Mouse (Mus musculus): ENCODE measurements around the gene Gja5.

Gja5 gene

DNA sequence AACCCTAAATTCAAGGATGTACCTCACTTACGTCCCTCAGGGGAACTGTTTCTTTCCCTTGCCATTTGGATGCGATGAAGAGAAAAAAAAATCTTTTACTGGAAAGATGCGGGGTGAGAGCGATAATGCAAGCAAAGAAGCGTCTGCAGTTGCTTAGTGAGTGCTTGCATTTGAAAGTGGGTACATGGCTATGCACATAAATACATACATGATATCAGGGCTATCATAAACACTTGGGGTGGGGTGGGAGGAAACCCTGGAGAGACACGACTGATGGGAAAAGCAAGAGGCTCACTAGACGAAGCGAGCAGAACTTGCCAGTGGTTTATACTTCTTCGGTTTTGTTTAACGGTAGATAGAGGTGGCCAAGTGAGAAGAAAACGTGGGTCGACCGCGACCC is at the start of gene Gja5:
Gene Gja5, plus strand, starts transcription at position 301 of the 400 bp plus-strand sequence.
- DNase-seq: peak in 1 of 2 experiments; percentile 4

DNA sequence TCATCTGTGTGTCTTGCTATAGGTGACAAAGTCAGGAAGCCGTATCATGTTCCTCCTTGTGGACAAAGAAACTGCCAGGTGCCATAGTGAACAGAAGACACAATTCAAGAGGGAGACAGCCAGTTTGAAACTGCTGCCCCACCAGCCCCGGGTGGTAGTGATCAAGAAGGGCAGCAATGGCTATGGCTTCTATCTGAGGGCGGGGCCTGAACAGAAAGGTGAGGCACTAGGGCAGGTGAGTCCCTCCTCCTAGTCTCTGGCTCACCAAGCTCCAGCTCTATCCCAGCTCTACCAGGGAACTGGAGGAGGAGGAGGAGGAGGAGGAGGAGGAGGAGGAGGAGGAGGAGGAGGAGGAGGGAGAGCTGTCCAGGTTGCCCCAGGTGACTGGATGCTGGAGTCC is 48.7 kb upstream of the Gja5 start:
- DNase-seq: no peak

DNA sequence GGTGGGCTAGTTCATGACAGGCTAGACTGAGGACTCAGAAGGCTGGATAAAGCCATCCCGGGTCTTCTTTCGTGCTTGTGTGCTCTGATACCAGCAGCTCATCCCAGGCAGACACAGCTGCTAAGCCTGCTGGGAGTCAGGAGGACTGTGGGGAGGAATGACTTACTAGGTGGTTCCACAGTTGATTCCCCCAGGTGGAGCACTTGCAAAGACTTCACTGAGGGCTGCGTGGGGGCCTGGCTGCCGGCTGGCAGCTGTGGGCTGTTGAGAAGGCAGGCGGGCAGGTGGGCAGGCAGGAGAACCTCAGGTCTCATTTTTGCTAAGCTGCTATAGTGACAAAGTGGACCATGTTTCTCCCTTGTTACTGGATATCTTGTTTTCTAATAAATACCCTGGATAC is 44.0 kb upstream of the Gja5 start:
- DNase-seq: no peak

DNA sequence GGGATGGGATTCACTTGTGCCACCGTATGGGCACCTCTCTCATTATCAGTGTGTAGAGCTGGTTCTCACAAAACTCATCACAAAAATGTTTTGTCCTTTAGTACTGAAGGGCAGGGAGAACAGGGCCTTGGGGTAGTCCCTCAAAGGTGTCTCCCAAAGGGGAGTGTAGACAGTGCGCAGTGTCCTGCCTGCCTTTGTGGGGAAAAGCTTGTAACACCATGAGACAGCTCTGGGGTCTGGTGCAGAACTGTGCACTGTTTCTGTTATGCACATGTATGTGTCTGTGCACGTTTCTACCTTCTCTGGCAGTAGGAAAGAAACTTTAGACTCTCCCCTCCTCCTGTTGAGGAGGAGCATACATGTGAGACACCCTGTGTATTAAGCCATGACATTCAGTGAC is 36.6 kb upstream of the Gja5 start:
- DNase-seq: no peak

DNA sequence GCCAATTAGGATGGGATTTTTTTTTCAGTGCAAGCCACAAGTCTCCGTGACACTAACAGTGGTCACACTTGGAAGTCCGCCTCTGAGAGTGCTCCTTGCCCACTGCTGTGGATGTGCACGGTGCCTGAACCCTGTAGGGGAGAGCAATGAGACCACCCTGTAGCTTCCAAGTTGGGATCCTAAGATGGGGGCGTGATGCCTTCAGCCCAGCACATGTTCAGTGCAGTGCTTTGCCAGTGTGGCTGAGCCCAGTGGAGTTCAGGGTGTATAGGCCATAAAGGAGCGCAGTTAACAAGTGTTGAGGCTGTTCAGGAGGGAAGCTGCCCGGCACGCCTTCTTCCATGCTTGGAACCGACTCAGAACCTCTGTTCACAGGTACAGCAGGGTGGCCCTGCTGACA is 35.9 kb upstream of the Gja5 start:
- no peak for DNase-seq

DNA sequence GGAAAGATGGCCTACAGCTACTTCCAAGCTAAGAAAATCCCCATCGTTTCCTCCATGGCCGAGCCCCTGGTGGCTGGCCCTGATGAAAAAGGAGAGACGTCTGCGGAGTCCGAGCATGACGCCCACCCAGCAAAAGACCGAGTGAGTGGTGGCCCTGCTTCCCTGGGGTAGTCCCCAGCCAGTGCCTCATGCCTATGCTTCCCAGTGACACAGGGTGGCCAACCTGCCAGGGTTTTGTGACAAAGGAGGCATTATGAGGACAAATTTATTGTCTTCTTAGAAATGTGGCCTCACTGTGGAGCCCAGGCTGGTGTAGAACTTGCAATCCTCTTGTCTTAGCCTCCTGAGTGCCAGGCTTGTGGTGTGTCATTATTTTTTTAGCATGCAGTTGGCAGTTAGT is 35.4 kb upstream of the Gja5 start:
- DNase-seq: no peak

DNA sequence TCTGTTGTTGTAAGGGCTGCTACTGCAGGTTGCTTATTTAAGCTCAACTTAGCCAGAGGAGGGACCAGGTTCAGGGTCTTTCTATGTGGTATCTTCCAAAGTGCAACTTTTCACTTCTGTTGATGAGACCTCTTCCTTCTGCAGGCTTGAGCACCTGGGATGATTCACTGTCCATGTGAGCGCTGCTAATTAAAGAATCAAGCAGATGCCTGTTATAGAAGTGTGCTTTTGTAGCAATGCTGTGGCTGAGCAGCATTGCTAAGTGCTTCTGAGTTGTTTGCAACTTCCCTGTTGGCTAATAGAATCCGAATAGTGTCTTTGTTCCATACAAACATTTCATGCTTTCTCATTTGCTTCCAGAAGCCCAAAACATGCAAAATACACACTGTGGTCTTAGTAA is 34.2 kb upstream of the Gja5 start:
- no peak for DNase-seq

DNA sequence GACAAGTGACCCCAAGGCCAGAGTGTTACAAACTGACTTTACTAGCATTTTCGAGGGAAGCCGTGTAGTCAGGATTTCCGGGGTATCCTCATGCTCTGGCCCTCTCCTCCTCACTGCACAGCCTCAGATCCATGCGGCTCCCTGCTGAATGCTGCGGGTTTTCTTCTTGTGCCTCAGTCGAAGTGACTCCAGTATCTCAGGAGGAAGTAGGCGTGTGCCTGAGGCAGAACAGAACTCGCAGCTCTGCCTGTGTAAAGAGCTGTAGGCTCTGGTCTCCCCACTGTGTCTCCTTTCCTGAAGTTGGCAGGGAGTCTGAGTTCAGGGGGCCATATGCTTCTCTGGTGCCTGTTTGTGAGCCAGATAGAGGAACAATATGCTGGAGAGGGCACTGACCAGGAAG is 33.4 kb upstream of the Gja5 start:
- DNase-seq: no peak

DNA sequence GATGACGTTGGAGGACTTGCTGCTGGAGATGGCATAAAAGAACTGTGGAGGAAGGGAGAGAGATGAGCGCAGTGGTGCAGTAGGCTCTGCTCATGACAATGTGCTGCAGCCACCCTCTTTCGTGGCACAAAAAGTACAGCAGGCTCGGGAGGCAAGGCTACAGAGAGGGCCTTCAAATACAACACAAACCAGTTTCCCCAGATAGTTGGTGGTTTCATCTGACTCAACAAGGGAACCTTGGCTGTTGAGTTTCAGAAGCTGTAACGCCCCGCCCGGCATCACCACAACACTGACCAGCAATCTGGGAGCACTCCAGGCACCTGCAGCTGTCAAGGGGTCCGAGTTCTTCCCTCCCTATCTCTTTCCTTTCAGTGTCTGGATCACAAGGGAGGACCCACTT is 32.0 kb upstream of the Gja5 start:
- DNase-seq: no peak

DNA sequence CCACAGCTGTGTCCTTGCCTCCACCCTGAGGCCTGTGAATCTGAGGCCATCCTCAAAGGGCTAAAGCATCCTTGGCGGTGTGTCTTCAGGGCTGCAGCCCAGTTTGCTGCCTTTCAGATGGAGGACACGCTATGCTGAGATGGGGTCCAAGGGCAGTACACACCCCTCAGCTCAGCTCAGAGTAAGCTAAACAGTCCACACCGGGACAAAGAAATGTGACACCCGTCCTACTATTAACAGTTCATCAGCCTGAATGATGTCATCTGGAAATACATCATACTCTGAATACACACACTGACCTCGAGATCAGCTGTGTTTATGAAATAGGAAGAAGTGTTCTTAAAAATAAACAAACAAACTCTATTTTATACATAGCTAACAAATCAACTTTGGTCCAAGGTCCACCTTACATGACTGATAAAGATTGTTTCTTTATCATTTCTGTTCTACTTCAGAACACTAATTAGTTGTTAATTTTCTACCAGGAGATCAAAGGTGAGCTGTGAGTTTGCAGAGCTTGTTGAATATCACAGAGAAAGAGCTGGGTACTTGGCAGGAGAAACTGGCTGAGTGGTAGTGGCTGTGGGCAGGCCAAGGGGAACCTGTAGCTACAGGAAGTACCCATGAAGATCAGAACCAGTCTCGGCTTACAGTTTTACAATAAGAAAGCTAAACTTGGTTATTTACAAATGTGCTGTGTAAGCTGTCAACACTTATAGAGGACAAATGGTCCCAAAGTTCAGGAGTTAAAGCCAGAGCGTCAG is 29.5 kb upstream of the Gja5 start:
- DNase-seq: no peak

DNA sequence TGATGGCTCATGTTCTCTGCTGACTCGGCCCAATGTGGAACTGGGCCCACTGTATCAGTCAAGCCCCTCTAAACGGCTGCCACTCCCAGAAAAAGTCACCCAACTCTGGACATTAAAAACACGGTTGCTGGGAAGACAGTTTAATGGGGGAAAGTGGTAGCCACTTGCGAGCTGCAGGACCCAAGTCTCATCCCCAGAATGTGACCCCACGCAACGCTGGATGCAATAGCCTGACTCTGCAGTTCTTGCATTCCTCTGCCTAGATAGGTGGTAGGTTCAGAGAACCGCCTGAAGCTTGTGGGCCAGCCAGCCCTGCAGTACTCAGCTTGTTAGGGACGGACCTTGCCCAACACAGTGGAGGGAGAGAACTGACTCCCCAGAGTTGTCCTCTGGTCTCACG is 25.0 kb upstream of the Gja5 start:
- DNase-seq: no peak

DNA sequence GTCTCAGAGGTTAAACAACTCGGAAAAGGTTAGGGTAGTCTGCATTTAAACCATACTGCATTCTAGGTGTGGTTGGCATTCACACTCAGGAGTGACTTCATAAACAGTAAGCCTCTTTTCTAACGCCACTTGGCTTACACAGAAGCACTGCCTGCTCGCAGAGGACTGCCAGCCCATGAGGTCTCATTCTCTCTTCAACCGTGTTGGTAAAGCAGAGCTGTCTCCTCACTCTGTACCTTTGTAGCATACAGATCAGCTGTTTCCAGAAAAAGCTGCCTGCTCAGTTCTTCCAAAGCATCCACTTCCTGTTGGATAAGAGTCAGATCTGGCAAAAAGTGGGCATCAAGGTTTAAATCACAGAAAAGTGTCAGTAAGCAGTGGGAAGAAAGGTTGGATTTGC is 24.1 kb upstream of the Gja5 start:
- no peak for DNase-seq

DNA sequence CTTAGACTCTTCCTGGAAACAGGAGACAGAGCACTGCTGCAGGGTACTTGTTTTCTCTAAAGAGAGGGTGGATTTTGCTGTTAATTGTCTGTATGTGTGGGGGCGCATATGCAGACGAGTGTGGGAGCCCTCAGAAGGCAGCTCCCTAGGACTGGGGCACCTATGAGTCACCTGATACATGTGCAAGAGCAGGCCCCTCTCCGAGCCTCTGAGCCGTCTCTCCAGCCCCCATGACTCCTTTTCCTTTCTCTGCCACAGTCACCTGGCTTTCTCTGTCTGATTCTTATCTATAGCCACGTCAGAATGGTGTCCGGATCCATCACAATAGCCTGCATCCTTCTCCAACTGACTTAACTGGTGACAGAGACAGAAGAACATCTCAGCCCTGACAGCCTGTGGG is 22.9 kb upstream of the Gja5 start:
- no peak for DNase-seq

DNA sequence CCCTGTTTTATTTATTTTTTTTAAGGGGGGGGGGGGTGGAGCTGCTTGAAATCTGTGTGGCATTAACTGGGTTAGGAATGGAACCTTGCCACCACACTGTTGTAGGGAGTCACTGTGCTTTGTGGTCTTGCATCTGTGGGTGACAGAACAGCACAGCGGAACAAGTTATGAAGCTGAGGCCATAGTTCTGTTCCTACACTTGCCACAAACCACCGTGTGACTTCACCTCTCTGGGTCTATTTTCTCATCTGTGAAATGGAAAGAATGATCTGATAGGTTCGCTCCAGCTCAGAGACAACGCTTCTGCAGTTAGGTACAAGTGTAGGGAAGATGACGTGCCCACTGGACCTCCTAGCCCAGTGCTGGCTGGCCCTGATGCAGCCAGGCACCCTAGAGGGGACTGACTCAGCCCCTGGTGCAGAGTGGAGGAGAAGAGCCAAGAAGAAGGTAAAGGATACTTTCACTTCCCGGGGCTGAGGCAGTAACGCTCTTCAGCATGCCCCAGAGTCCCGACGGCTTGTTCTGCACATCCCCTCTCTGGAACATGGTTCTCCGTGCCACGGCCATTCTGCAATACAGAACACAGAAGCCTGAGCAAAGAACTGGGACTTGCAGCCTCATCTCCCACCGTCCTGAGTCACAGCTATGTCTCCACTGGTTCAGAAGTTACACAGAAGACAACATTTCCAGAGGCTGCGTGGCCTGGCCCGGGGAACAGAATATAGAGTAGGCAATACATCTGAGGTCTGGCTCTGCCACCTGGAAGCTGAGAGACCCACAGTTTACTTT is 22.2 kb upstream of the Gja5 start:
- no peak for DNase-seq

DNA sequence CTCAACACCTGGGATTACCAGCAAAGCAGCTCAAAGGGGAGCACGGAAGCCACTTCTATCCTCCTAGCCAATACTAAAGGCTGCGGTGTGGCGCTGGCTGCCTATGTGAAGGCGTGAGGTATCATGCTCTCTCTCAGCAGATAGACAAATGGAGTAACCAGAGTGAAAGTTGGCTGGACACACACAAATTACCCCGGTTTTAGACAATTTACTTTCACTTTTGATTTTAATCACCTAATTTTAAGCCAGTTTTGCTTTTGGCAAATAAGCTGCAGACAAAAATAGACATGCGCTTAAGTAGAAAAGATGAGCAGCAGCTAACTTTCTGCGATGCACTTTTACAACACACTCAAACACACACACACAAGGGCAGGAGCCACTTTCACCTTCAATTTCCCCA is 20.8 kb upstream of the Gja5 start:
- no peak for DNase-seq

DNA sequence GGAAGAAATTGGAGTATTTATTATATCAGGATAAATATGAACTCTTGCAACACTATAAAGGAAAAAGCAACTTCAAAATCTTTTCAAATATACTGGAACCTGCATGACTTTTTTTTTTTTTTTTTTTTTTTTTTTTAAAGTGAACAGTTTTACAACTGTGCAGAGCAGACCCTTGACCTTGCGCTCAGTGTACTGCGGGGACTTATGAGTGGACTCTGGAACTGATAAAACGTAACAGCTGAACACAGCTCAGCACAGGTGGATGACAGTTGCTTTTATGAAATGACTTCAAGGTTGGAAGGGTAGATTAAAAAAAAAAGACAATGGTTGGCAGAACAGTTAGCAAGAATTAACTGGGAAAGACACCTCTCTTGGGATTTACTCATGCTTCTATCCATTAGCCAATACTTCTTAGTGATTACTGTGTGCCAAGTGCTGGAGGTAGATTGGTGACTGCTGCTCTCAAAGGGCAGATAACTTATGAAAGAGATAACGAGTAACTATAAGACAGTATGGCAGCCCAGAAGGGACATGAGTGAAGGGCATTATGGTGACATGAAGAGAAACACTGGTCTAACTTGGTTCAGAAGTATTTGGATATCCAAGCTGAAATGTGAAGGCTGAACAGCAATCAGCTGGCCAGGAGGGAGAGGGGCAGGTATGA is 2.0 kb upstream of the Gja5 start:
- DNase-seq: no peak

DNA sequence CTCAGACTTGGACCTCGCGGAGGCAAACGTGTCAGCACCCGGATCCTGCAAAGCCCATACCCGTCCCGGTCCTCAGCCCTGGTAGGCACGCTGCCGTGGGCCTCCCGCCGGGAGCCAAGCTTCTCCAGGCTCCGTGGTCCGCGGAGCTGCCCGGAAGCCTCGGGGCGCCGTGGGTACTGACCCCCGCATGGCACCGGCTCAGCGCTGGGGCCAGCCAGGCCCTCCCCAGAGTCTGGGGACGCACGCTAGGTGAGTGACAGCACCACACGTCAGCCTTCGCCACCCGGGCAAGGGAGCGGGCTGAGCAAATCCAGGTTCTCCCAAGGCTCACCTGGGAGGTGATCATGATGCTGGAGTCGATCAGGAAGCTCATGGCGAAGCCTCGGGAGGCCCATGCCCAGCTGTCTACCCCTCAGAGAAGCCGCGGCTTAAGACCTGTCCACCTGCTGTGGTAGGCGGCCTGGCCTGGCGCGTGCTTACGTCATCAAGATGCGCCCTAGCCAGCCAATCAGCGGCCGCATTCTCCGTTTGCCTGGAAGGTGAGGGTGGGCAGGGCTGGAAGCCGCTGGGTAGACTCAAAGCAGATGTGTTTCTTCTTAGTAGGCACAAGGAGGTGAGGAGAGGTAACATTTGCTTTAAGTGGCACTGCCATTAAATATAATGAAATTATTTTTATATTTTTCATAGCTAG is 503 bp downstream of the Gja5 start, which contains the start of gene Gpr89:
Gene Gpr89, minus strand, starts transcription at position 496 of the 691 bp plus-strand sequence.
- peak; percentile 95 to 96 for DNase-seq

DNA sequence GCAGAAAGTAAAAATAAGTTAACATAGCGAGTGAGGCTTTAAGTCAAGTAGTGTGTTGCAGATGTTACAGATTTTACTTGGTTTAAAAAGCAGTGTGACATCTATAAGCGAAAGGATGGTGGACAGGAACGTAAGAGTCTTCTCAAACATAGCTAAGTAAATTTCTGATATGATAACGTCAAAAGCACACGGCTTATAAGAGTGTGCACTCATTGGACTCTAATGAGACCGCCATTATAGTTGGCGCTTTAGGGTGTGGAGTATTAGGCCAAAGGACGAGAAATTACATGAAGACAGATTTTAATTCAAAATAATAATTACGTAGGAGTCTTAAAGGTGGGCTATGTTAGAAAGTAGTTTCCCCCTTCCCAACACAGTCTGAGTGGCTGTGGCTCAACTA is 1.1 kb downstream of the Gja5 start:
- no peak for DNase-seq

DNA sequence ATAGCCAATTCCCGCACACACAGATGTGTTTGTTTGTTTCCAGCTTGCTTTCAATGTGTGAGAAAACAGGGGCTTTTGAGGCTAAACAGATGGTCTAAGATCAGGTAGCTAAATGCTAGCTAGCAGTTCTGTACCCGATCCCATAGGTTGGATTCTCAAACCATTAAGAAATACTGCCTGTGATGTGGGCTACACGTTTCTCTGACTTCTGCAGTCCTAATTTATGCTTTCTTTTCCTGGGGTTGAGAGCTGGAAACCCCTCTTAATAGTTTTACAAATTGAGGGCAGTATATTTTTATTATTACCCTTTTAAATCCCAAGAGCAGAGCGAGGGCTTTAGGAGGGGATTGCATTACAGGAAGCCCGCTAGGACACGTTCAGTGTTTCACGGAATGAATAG is 16.5 kb downstream of the Gja5 start:
- no peak for DNase-seq

DNA sequence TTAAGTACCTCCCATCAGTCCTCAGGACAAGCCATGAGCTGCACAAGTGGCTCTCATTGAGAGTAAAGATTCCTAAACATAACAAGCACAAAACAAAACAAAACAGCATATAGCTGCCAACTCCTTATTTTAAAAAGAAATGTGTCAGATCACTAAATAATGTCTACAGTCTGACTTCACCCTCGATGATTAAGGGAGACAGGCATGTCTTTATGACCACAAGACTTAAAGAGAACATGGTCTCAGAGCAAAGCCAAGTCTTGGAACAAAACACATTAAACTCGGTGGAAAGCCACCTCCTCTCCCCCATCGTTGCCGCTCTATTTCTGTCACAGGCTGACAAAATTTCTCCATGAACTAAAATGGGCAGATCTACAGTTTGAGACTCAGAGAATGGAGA is 20.1 kb downstream of the Gja5 start:
- no peak for DNase-seq

DNA sequence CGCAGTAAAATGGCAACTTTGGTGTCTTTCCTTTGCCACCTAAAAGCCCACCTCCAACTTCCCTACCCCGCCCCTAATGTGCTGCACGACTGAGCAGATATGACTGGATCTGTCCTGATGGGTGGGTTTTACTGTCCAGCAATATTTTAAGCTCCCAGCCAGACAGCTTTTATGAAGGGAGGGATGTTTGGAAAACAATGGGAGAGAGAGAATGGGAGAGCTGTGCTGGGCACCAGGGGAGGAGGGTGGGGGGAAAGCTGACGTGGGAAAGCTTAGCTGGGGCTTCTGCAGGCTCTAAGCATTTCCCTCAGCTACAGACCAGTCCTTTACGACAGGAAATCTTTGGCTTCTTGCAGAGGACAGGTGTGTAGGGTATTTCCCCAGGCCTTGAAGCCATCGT is 21.4 kb downstream of the Gja5 start, which contains the start of gene Gja8:
Gene Gja8, minus strand, starts transcription at position 101 of the 400 bp plus-strand sequence.
- no peak for DNase-seq

DNA sequence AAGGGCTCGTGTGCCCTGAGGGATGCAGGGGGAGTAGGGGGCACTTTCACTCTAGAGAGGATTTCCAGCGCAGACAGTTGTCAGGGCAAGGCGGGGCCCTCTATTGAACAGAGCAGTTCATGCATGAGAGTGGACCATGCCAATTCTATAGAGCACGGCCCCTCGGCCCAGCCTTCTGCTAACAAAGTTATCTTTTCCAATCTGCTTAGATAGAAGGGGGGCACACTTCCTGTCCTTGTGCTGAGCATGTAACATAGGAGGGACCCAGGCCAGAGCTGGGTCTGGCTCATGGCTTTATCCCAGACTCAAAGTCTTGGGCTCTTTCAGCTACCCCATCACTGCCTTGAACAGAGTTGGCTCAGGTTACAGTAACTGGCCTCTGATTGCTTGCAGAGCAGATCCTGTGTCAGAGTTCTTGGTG is 26.8 kb downstream of the Gja5 start:
- DNase-seq: no peak

DNA sequence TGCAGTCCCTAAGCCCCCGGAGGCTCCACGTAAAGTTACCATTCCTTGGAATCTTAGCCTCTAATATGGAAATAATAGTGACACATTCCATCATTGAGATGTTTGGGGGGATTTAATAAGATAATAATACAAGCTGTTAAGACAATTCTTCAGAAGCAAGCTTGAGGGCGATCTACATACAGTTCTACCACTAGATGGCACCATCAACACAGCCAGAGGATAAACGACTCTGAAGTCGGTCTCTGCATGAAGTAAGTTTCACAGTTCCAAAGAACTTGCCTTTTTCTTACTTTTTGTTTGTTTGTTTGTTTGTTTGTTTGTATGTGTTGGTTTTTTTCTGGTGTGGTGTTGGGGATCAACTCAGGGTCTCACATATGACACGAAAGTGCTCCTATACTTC is 31.7 kb downstream of the Gja5 start:
- peak; percentile 17 to 31 for DNase-seq

All from B cell, adult 2 months (primary cell).